Mouse (Mus musculus): ENCODE results near the gene Wdr17.

- no peak for TF ChIP-seq CTCF (IDR thresholded peaks at IDR 0.05; ENCODE audit: low read depth)
- TF ChIP-seq EP300 (IDR thresholded peaks at IDR 0.05; ENCODE audit: low read depth), result no peak
Observed at GRCm38 (mm10) chr8:54791858-54792698, 94.9 kb downstream of the Wdr17 start.

Measured in heart, postnatal 0 days (tissue).